Mouse (Mus musculus) hindbrain, postnatal 0 days (tissue): ENCODE measurements around the gene Dapk3. TPM values are rescaled to one million over a fixed set of nuclear protein-coding genes. Genes with fewer than 3 reads are reported as not detected.
A peak's percentile ranks its signal among the peaks of the same experiment; 100 is the strongest.

Source experiments
- ATAC-seq: fragments of 200-750 bp; cut with Nextera tagmentation; 2 replicates; pipeline ENCODE4 v1.8.0; 2017; ENCODE audit warnings: mild to moderate bottlenecking, moderate TSS enrichment, moderate library complexity
- DNase-seq: peaks from one replicate; pipeline ENCODE4 v3.0.0-alpha.2; 2015; ENCODE audit warnings: low spot score
- H3K27ac ChIP-seq: fragments of 300-500 bp; sonication (generic); 2 replicates; pipeline ENCODE4 v1.5.1; 2014; ENCODE audit warnings: mild to moderate bottlenecking
- H3K27me3 ChIP-seq: fragments of 300-500 bp; sonication (generic); 2 replicates; pipeline ENCODE4 v1.6.1; 2014; ENCODE audit warnings: low read length, mixed read lengths; ENCODE audit not compliant: insufficient read depth
- H3K36me3 ChIP-seq: fragments of 300-500 bp; sonication (generic); 2 replicates; pipeline ENCODE4 v1.6.1; 2014; ENCODE audit warnings: low read length, mixed read lengths; ENCODE audit not compliant: insufficient read depth
- H3K4me1 ChIP-seq: fragments of 300-500 bp; sonication (generic); 2 replicates; pipeline ENCODE4 v1.6.1; 2014; ENCODE audit warnings: antibody characterized with exemption, low read length, mixed read lengths; ENCODE audit not compliant: insufficient read depth
- H3K4me2 ChIP-seq: fragments of 300-500 bp; sonication (generic); 2 replicates; pipeline ENCODE4 v1.6.1; 2014; ENCODE audit warnings: low read depth, mild to moderate bottlenecking, low read length, moderate library complexity, mixed read lengths
- H3K4me3 ChIP-seq: fragments of 300-500 bp; sonication (generic); 2 replicates; pipeline ENCODE4 v1.5.1; 2014; ENCODE audit warnings: low read length
- H3K9ac ChIP-seq: fragments of 300-500 bp; sonication (generic); replicated peaks from 2 replicates; pipeline ENCODE4 v1.6.1; 2014; ENCODE audit warnings: mild to moderate bottlenecking, low read length, moderate library complexity, mixed read lengths
- H3K9me3 ChIP-seq: fragments of 300-500 bp; sonication (generic); 2 replicates; pipeline ENCODE4 v1.6.1; 2016; ENCODE audit warnings: low read length, mixed read lengths
- CTCF ChIP-seq: IDR thresholded peaks from 2 replicates; pipeline ENCODE4 v1.5.1; 2016; ENCODE audit warnings: antibody characterized with exemption, control low read depth, low read depth
- WGBS: fragments of 180-500 bp; shearing (Covaris S2); extraction: QIAGEN DNeasy Blood & Tissue Kit; methylation state at CpG from one replicate; pipeline ENCODE4 v1.1.7; 2014; 5-methylcytosine and 5-hydroxymethylcytosine counted together
- polyA plus RNA-seq: library from polyadenylated mRNA; unstranded; fragments of >200 nt; fragmentation: Nextera tagmentation; extraction: Ambion mirVana; gene quantifications from 2 replicates; pipeline ENCODE4 v1.2.1, GENCODE M21; 2015
- total RNA-seq: library from RNA; depleted of rRNA; stranded (reverse); fragments of >200 nt; gene quantifications from 2 replicates; pipeline ENCODE4 v1.2.3, GENCODE M21; 2014

The Dapk3 gene
- total and polyA plus RNA-seq, 2 experiments from 2014 or later: 52.3 to 69.7 TPM

DNA sequence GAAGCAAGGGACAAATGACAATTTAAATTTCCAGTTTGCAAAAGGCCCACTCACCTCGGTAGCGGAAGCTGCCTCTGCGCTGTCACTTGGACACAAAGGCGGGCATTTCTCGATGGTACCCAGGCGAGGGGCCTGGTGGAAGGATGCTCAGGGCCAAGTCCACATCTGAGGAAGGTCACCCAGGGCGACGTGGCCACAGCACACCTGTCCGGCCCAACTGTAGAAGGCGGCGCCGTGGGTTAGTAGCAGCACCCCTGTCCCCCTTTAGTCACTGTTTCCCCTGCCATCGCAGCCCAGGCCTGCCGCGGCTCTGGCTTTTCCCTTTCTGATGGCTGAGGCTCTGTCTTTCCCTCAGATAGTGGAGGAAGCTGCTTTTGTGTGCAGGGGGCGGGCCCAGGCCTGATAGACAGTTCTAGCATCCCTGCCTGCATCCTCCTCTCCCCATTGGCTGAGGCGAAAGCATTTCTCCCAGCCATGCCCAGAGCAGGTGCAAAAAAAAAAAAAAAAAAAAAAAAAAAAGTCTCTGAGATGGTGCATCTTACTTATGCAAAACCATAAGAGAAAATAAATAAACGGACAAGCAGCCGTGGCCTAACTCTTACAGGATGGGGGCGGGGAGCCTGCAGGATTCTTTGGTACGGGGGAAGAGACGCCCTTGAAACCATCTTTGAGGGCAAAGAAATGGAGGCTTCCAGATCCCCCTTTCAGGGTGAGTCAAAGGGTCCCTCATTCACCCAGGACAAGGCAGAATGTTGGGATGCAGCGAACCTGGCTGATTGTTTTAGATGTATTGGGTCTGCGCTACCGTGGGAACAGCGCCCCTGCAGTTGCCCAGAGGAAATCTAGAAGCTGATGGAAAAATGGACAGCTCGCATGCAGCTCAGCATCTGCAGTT is 47.9 kb downstream of the Dapk3 start, which contains the start of gene Atcay:
Atcay (minus strand) TSS at position 396 of the 895 bp plus-strand sequence.
- peak; percentile 78 for TF ChIP-seq CTCF
- peaks cover 19% of the 10 kb centered on the region for H3K4me1 ChIP-seq
- no peaks in the 10 kb centered on the region for H3K36me3 ChIP-seq
- peak within 1 kb of the TSS; percentile 86 for H3K9ac ChIP-seq
- DNase-seq (peak; percentile 90), ATAC-seq (peak; percentile 84)
- whole genome bisulfite sequencing: 2% methylated on average over 27 of the region's 27 CpGs
- H3K27ac ChIP-seq: peak within 1 kb of the TSS; percentile 94
- H3K9me3 ChIP-seq: no peaks in the 10 kb centered on the region
- H3K4me2 ChIP-seq: peak within 1 kb of the TSS; percentile 66
- no peaks in the 10 kb centered on the region for H3K27me3 ChIP-seq
- peak within 1 kb of the TSS; percentile 61 for H3K4me3 ChIP-seq

DNA sequence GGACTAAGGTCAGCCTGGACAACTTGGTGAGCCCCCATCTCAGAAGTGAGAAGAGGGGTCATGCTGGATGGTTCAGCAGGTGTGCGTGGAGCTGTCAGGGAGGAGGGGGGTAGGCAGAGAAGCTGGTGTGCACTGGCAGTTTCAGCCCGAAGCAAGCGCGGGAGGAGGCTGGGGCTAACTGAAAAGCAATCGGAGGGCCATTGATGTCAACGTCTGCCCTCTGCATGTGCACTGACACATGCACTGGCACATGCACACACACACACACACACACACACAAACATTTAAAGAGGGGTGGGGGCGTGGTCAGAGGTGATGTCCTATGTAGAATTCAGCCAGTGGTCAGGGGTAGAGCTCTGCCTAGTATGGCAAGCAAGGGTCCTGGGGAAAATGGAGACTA is 48.6 kb downstream of the Dapk3 start:
- Histone ChIP-seq H3K4me3 (peak overlapping the region; percentile 61), H3K27me3 (no peaks in the 10 kb centered on the region), H3K9me3 (no peaks in the 10 kb centered on the region), H3K4me2 (peak overlapping the region; percentile 66), H3K27ac (peak overlapping the region; percentile 94; the same call in 1 of the 2 replicates), H3K4me1 (peaks cover 19% of the 10 kb centered on the region), H3K9ac (peak overlapping the region; percentile 86; the same call in 1 of the 2 replicates), H3K36me3 (no peaks in the 10 kb centered on the region)
- DNase-seq (no peak), ATAC-seq (no peak)
- no peak for TF ChIP-seq CTCF
- 41% methylated on average over 7 of the region's 7 CpGs for WGBS

DNA sequence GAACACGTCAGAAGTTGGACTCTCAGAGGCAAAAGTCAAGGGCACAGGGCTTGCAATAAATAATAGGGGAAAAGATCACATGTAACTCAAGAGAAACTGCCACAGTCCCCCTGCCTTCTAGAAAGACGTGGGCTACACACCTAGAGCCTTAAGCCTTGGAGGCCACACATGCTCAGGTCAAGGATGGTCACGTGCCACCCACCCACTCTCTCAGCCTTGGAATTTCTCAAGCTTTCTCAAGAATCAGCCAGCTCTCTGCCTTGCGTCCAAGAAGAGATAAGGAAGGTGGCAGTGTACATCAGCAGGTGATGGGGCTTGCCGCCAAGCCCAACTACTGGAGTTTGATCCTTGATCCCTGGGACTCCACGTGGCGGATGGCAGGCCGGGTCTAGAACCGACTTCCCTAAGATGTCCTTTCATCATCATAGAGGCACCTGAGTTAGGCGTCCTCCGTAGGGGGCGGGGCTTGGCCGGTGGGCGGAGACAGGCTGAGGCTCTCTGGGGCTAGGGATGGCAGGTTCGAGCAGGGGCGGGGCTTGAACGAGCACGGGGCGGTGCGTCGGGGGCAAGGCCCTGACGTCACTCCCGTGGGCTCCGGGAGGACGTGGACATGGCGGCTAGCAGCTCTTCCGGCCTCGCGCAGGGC is 49.9 kb downstream of the Dapk3 start, which contains the start of gene Zfr2:
Zfr2 (plus strand) TSS at position 576 of the 646 bp plus-strand sequence.
- WGBS: 9% methylated on average over 29 of the region's 29 CpGs
- DNase-seq: peak; percentile 94
- no peaks in the 10 kb centered on the region for H3K27me3 ChIP-seq
- H3K36me3 ChIP-seq: no peaks in the 10 kb centered on the region
- peak within 1 kb of the TSS; percentile 52 for H3K4me3 ChIP-seq
- TF ChIP-seq CTCF: no peak
- ATAC-seq: peak; percentile 86
- H3K9ac ChIP-seq: peak within 1 kb of the TSS; percentile 63
- H3K9me3 ChIP-seq: no peaks in the 10 kb centered on the region
- peak within 1 kb of the TSS; percentile 70 for H3K4me2 ChIP-seq
- H3K27ac ChIP-seq: peak within 1 kb of the TSS; percentile 94
- peaks cover 19% of the 10 kb centered on the region for H3K4me1 ChIP-seq

DNA sequence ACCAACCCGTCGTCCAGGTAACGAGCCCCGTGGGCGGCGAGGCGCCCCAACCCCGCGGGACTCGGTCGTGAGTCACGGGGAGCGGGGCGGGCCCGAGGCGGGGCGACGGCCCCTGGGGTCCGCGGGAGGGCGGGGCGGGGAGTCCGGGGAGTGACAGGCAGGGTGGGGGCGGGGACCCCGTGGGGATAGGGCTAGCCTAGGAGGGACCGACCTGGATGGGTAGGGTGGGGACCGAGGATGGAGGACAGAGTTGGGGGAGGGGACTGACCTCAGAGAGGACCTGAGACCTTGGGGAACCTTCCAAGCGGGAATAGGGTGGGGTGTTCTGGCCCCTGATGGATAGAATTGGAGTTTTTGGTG is 50.4 kb downstream of the Dapk3 start:
- under 1% methylated on average over 27 of the region's 28 CpGs for WGBS
- no peaks in the 10 kb centered on the region for H3K36me3 ChIP-seq
- peak overlapping the region; percentile 63 for H3K9ac ChIP-seq
- H3K4me2 ChIP-seq: peak overlapping the region; percentile 70
- H3K9me3 ChIP-seq: no peaks in the 10 kb centered on the region
- TF ChIP-seq CTCF: no peak
- DNase-seq: no peak
- H3K27me3 ChIP-seq: no peaks in the 10 kb centered on the region
- peak overlapping the region; percentile 52 for H3K4me3 ChIP-seq
- peak overlapping the region; percentile 62 for H3K27ac ChIP-seq
- peaks cover 19% of the 10 kb centered on the region for H3K4me1 ChIP-seq
- ATAC-seq: peak; percentile 64; the same call in 1 of the 2 replicates

DNA sequence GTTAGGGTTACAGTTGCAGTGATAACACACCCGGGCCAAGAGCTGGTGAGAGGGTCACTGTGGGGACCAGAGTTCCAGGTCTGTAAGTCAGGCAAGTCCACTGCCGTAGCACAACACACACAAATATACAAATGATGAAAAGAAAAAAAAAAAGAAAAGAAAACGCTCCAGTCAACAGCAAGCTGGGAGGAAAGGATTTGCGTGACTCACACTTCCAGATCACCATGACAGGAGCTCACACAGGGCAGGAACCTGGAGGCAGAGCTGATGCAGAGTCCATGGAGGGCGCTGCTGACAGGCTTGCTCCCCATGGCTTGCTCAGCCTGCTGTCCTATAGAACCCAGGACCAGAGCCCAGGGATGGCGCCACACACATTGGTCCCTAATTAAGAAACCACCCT is 51.4 kb downstream of the Dapk3 start:
- 86% methylated on average over 6 of the region's 6 CpGs for whole genome bisulfite sequencing
- Histone ChIP-seq H3K9ac (peak overlapping the region; percentile 63; the same call in 1 of the 2 replicates), H3K27ac (no peak overlapping the region), H3K4me3 (no peak overlapping the region), H3K27me3 (no peaks in the 10 kb centered on the region), H3K4me2 (peak overlapping the region; percentile 70), H3K36me3 (no peaks in the 10 kb centered on the region), H3K4me1 (peaks cover 12% of the 10 kb centered on the region), H3K9me3 (no peaks in the 10 kb centered on the region)
- no peak for TF ChIP-seq CTCF
- ATAC-seq: no peak
- no peak for DNase-seq

DNA sequence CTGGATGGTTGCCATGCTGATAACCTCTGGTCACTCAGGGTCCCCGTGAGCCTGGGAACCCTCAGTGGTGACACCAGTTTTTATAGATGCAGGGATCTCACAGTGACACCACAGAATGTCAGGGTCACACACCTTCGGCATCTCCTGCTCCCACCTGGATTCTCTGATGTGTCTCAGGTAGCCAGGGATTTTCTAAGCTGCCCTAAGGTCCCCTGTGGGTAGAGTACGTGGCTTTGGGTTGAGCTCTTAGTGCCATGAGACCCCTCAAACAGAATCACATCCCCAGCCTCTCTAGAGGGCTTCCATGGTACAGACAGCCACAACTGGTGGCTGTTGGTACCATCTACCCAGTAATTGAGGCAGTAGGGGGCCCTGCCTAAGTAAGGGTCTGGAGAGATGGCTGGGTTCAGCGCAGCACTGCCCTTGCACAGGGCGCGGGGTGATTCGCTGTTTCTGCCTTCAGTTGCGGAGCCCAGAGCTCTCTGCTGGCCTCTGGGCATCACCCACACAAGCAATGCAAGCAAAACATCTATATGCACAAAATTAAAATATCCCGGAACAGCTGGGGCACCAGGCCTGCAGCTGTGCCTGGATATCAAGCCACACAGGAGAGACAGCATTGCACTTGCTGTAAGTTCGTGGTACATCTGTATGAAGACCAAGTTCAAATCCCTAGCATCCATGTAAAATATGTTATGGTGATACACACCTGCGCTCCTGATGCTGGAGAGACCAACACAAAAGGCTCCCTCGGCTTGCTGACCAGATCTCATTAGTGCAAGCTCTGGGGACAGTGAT is 53.9 kb downstream of the Dapk3 start:
- no peaks in the 10 kb centered on the region for H3K27me3 ChIP-seq
- no peak overlapping the region for H3K4me3 ChIP-seq
- H3K4me2 ChIP-seq: no peak overlapping the region
- no peak overlapping the region for H3K9ac ChIP-seq
- no peak for ATAC-seq
- no peaks in the 10 kb centered on the region for H3K36me3 ChIP-seq
- TF ChIP-seq CTCF: no peak
- peaks cover 7% of the 10 kb centered on the region; the same call in 1 of the 2 replicates for H3K4me1 ChIP-seq
- no peak for DNase-seq
- WGBS: 83% methylated on average over 12 of the region's 12 CpGs
- no peaks in the 10 kb centered on the region for H3K9me3 ChIP-seq
- no peak overlapping the region for H3K27ac ChIP-seq
